Mouse (Mus musculus): ENCODE measurements at regions not wholly inside any gene's neighbourhood (a gene's known extent, or its start where the extent isn't known, plus 50 kb on each side); places are given as distances from the start of the nearest gene placed in this dataset.

DNA sequence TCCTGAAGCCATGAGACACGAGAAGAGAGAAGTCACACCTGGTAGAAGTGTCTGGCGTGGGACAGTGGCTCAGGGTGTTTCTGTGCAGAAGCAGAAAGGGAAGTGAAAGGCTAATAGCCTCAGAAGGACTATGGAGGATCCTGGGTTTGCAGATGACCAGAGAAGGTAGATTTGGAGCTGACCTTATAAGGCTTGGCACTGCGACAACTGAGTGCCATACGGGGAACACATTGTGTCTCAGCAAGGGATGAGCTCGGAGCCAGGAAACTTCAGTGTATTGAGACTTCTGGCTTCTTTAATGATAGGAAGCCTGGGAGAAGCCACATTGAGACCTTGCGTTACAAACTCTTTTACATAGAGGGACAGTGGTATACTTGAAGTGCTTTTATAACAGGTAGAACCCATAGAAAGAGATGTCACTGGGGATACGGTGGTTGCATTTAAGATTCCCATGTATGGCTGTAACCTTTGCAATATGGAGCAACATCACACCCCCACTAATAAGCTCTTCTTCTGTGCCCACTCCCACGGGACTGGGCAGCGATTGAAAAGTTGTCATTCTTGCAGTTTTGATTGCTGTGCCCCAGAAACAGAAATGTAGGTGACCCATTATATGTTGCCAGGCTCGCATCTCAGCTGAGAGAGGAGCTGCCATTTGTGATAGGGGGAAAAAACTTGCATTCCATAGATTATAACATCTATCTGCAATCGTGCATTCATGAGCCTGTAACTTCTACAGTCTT, 61.8 kb upstream of the Dync1i1 start:
- in situ Hi-C loops (cut with MboI, MseI) = no loop called here

DNA sequence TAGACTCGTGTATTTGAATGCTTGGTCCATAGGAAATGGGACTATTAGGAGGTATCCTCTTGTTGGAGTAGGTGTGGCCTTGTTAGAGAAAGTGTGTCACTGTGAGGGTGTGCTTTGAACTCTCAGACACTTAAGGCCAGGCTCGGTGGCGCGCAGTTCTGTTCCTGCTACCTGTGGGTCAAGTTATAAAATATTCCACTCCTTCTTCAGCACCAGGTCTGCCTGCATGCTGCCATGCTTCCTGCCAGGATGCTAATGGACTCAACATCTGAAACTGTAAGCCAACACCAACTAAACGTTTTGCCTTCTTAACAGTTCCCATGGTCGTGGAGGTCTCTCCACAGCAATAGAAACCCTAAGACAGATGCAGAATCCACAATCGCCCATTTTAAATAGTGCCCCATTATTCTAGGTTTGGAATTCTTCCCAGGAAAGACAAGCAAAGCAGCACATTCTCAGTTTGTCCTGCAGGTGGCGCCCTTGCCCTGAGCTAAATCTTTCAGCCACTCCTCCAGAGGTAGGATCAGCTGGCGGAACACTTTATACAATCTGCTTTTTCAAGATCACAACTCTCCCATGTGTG, 80.2 kb upstream of the Dync1i1 start:
- in situ Hi-C loops (cut with MboI, MseI) = loop anchor here (5.0 kb wide), 2 partner anchors 152 to 157 kb away; no protein-coding TSS in a partner anchor

DNA sequence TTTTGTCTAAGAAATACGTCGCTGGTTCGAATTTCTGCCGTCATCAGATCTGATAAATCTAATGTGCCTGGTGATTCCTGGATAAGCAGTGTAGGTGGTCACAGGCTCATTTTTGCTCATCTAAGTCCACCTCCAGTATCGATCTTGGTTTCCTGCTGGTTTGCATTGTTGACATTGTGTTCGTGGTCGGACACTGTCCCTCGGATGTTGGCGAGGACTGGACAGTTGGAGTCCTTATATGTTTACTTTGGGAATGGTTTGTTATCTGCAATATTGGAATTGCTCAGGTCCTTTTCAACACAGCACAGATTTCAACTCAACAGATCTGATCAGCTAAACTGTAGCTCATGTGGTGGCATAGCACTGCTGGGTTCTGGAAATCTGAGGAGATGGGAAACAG, 91.2 kb upstream of the Dync1i1 start:
- in situ Hi-C loops (cut with MboI, MseI) = no loop called here

DNA sequence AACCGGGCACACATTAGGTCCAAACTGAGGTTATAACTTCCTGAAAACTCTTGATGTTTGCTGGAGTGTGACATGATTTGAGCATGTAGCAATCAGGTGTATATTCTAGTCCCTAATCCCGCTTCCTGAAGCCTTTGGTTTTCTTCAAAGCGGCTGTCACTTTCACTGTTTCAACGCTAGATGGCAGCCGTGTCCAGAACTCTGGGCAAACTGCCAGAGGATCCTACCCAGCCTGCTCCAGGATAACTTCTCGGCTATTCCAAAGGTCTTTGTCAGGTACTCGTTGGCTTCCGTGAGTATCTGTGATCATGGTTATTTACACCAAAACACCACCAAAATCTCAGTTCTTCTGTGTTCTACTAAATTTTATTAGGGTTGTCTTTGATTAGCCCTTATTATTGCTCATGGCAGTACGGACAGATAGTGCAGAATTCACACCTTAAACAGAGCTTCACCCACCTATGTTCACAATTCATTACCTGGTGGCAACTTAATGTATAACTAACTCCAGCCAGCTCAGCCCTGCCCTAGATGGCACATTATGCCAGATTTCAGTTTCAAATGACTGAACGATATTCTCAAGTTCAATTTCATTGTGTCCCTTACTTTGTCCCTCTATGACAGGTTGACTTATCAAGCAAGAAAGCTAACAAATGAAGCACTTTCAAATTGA, 92.3 kb upstream of the Dync1i1 start:
- in situ Hi-C loops (cut with MboI, MseI) = no loop called here

DNA sequence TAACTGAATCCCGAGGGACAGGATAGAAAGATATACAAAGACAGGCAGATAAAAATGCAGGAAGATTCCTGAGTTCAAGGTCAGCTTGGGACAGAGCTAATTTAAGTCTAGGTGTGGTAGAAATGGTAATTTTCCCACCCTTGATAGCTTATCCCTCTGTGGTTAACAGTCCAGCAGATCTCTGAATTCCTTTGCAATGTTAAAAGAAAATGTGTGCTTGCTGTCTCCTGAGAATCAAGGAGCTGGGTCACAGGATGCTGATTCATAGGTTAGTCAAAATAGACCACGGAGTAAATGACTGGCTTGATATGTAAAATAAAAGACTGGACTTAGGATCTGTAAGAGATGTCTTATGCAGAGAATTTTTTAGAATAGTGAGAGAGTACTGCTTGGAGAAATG, 101.4 kb upstream of the Dync1i1 start:
- in situ Hi-C loops (cut with MboI, MseI) = no loop called here

DNA sequence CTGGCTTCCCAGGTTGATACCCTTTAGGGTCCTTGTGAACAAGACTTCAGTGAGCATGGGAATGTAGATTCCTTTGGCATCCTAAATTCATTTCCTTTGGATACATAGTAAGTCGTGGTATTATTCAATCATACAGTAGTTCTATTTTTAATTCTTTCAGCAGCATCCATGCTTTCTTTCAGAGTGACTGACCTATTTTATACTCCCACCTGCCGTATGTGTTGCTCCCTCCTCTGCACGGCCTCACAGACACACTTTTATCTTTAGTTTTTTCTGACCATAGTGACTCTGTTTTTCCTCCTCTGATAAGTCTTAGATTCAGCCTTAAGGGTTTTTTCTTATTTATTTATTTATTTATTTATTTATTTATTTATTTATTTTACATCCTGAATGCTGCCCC, 103.9 kb upstream of the Dync1i1 start:
- in situ Hi-C loops (cut with MboI, MseI) = no loop called here

DNA sequence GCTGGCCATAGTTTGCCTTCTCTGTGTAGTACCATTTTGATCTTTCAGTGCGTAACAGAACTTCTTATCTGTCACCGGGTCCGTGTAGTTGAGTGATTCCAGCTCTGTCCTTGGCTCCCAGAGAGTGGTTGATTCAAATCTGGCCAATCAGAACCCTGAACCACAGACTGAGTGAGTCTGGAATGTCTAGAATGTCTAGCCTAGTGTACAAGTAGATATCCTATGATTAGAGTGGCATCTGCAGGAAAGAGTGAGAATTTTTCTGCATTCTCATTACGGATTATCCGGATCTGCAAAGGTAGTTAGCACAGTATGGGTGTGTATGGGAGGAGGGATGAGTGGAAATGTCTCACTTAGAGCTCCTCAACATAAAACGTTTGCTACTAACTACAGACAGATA, 97.9 kb upstream of the Pdk4 start:
- in situ Hi-C loops (cut with MboI, MseI) = loop anchor here in 1 of 2 experiments (5.0 to 25.0 kb wide), 2 partner anchors 187 to 1957 kb away; no protein-coding TSS in a partner anchor

DNA sequence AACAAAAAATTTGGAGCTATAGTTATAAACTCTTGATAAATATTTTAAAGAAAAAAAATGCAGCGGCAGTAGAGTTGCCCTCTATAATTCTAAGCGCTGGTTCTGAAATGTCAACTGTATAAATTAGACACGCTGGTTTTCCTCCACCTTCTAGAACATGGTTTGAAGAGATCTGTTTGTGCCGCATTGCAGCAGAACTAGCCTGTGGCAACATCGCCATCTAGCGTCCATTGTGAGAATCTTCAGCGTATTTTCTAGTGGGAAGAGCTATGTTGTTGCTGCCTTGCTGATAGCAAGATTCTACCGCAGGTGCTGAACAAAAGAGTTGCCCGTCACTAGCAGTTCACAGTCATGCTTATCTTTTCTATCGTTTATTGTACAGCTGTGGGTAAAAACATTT, 93.5 kb upstream of the Pdk4 start:
- in situ Hi-C loops (cut with MboI, MseI) = loop anchor here (5.0 to 25.0 kb wide), 2 partner anchors 182 to 1952 kb away; no protein-coding TSS in a partner anchor

DNA sequence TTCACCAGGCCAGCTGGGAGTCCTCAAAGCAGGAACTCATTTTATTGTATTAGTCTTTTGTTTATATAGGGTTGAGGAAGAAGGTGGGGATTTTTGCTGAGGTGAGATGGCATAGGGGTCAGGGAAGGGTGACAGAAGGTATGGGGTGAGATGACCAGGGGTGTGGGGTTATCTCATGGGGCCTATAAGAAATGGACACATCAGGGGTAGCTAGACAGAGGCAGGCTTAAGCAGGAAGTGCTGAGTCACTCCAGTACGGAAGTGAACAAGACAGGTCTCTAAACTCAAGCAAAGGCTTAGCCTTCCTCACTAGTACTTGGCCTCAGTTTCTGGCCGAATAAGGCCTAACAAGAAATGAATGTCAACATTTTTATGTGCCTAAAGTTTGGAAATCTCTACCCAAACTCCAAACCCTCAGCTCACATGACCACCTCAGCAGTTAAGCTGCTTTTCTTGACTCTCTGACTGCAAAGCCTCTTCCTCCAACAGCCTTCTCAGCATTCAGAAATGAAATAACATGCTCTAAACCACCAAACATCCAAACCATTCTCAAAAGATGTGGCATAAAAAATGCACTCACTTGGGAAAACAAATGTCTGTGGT, 86.9 kb upstream of the Pdk4 start:
- in situ Hi-C loops (cut with MboI, MseI) = loop anchor here in 1 of 2 experiments (25.0 kb wide), 1 partner anchor 1946 kb away; no protein-coding TSS in a partner anchor

DNA sequence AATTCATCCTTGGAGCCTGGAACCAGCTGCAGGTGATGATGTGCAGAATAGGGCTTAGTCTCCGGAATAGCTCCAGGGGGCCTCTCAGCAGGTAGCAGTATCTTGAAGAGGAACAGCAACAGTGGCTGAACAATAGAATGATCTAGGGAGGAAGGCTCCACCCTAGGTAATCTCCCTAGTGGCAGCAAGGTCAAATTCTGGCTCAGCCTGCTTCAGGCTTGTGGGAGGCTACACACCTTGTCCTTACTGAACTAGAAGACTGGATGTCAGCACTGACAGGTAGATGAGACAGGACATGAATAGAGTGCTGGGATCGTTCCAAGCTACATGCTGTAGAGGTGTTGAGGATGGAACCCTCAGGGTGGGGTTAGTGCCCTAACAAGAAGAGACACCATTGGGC, 80.8 kb upstream of the Pdk4 start:
- in situ Hi-C loops (cut with MboI, MseI) = loop anchor here in 1 of 2 experiments (25.0 kb wide), 1 partner anchor 1940 kb away; no protein-coding TSS in a partner anchor

DNA sequence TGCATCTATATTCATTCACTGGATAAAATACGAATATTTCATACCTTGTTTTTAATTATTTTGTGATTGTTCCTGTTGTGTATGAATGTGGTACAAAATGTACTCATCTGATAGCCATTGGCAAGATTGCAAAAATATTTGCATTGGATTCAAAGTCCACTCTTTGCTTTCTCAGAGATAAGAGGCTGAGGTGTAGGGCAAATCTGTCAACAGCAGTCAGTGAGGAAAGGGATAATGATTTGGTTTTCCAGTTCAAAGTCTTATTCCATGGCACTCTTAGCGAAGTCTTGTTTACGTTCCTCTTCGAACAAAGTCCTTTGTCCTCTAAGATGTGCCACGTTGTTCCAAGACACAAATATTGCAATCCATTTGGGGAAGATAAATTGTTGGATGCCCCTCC, 70.5 kb upstream of the Pdk4 start:
- in situ Hi-C loops (cut with MboI, MseI) = no loop called here

DNA sequence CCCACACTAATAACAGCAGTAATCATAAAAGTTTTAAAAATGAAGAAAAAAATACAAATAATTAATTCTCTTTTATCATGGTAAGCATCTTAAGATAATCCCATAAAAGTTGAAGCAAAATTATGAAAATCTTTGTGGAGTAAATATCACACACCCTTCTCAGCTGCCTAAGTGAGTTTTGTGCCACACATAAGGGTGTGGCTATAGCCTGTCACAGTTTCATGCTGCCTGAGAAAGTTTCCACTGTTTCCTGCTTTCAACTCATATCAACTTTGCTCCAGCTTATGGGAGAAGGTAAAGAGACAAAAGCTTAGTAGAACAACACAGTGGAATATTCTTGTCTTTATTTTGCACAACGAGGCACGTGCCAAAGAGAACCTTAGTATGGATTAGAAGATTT, 68.9 kb upstream of the Pdk4 start:
- in situ Hi-C loops (cut with MboI, MseI) = no loop called here

DNA sequence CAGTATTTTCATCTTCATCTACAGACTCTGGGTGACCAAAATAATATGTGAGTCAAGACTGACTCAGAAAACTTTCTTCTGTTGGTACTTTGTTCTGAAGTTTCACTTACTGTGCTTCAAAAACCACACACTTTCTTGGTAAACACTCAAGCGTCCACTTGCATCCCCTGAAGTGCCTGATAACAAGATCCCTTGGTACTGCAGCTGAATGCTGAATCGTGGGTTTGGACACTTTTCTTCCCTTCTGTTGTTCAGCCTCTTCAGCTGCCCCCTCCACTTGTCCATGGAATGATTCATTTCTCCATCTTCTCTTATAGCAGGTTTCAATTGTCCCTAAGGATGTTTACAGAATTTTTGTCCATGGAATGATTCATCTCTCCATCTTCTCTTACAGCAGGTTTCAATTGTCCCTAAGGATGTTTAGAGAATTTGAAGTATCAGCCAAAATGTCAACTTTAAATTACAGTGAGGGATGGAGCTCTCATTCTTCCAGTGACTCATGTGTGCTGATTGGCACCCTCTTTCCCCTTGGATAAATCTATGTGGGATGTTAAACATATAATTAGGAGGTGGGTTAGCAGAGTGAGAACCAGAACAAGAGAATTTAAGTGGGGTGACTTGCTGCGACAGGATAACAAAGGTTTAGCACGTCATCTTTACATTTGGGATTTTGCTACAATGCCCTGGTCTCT, 57.7 kb upstream of the Pdk4 start:
- in situ Hi-C loops (cut with MboI, MseI) = no loop called here

DNA sequence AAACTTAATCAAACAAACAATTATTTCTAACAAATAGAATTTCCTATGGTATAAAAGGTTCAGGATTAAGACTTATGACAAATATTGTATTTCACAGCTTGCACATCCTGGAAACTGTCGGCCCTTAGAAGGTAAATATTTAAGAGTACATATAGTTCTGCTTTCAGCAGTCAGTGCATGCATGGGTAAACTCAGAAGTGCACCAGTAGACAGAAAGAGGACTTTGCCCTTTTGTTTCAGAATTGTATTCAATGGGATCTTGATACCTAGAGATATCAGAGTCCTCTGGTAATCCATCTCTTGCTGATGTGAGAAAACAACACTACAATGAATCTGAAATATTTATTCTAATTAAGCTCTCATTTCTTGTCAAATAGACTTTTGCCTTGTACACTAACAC, 54.0 kb upstream of the Pdk4 start:
- in situ Hi-C loops (cut with MboI, MseI) = no loop called here

Data from T-helper 17 cell (primary cell).